Mouse (Mus musculus): ENCODE measurements around the gene Olfr287.

GRCm38 (mm10) chr15:98226096-98226495 lies 5.2 kb upstream of the Olfr287 start:
- TF ChIP-seq EP300 (IDR thresholded peaks at IDR 0.05; ENCODE audit: insufficient read depth, low read depth, low read length) (no peak), POLR2A (IDR thresholded peaks at IDR 0.05; ENCODE audit: insufficient read depth, low read depth, low read length) (no peak)
